Mouse (Mus musculus) ES-E14 (cell line): ENCODE measurements around the gene Igsf8.

Source experiments
- CHD2 ChIP-seq: IDR thresholded peaks from 2 replicates; pipeline ENCODE4 v1.6.1; 2014; ENCODE audit warnings: mild to moderate bottlenecking, low read depth, low read length, inconsistent platforms
- MAFK ChIP-seq: IDR thresholded peaks from 2 replicates; pipeline ENCODE4 v1.6.1; 2014; ENCODE audit warnings: mild to moderate bottlenecking, low read depth, low read length, inconsistent platforms; ENCODE audit not compliant: insufficient read depth
- ZC3H11A ChIP-seq: IDR thresholded peaks from 2 replicates; pipeline ENCODE4 v1.6.1; 2012; ENCODE audit warnings: low read depth, mild to moderate bottlenecking, inconsistent platforms, low read length, borderline replicate concordance
- ZNF384 ChIP-seq: IDR thresholded peaks from 2 replicates; pipeline ENCODE4 v1.6.1; 2012; ENCODE audit warnings: low read depth, low read length, inconsistent platforms

DNA sequence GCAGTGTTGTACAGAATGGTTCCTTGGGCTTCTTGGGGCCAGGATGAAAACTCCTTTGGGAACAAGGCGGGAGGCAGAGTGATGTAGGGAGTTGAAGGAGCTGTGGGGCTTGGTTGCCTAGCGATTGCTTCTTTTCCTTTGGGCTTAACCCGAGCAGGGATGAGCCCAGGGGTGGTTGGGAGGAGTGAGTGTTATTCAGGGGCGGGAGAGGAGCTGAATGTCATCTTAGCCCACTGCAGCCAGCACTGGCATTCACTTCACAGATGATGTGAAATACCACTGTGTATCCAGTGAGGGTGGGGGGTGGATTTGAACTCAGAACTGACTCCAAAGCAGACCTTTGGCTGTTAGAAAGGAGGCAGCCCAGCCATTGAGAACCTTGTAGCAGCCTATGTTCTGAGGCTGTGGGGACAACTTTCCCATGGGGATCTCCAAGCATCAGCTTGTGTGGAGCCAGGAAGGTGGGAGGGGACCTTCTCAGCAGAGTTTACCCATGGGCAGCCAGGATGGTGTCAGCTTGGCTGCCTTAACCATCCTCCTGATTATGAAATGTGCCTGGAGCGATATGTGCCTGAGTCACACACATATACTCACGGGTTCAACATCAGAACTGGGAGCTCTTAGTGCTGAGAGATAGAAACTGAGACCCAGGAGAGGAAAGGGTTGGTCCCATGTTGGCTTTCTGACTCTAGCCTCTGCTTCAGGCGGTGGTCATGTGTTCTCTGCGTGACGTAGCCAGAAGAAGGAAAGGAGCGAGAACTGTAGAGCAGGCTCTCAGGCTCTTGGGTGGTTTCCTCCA is 52.4 kb downstream of the Igsf8 start:
- no peak for TF ChIP-seq MAFK
- TF ChIP-seq ZC3H11A: no peak
- TF ChIP-seq CHD2: no peak
- no peak for TF ChIP-seq ZNF384
